Mouse (Mus musculus) CH12.LX (cell line): ENCODE results near the gene Dnal4. TPM values are rescaled to one million over a fixed set of nuclear protein-coding genes. Genes with fewer than 3 reads are reported as not detected.

Experiments
- DNase-seq: peaks from one replicate; pipeline ENCODE4 v3.0.0-alpha.2; 2013; ENCODE audit errors: extremely low read depth
- H3K27ac ChIP-seq: 2 replicates; pipeline ENCODE4 v1.5.1; 2012; ENCODE audit warnings: low read depth, mild to moderate bottlenecking, control low read depth, moderate library complexity; ENCODE audit not compliant: insufficient read depth
- H3K27me3 ChIP-seq: replicated peaks from 2 replicates; pipeline ENCODE3; 2012; ENCODE audit warnings: inconsistent platforms
- H3K36me3 ChIP-seq, 2 experiments: replicated peaks in 1 of 2; 2 replicates each; pipeline versions ENCODE3 to v1.6.1; 2012; ENCODE audit warnings: inconsistent platforms in 1 of 2, low read length in 1 of 2, mild to moderate bottlenecking in 1 of 2, mixed read lengths in 1 of 2, moderate library complexity in 1 of 2; ENCODE audit not compliant: control insufficient read depth in 1 of 2, insufficient read depth in 1 of 2
- H3K4me1 ChIP-seq, 2 experiments: 2 replicates each; pipeline ENCODE4 v1.6.1; 2012; ENCODE audit warnings: inconsistent platforms in 1 of 2, moderate library complexity in 1 of 2; ENCODE audit not compliant: insufficient read depth in 2 of 2, control insufficient read depth in 1 of 2
- H3K4me2 ChIP-seq: 2 replicates; pipeline ENCODE4 v1.6.1; 2012; ENCODE audit warnings: low read depth, mild to moderate bottlenecking, control low read depth; ENCODE audit not compliant: poor library complexity, insufficient read depth, severe bottlenecking
- H3K4me3 ChIP-seq, 3 experiments: fragments of 150-350 bp in 1 of 3; sonication (generic) in 1 of 3; replicated peaks in 1 of 3; 2 replicates each; pipeline versions ENCODE3 to v1.5.1; 2011 to 2012; ENCODE audit warnings: low read depth in 2 of 3, low read length in 2 of 3, mild to moderate bottlenecking in 2 of 3, moderate library complexity in 2 of 3, control low read depth in 1 of 3, improper control_type of control experiment in 1 of 3, inconsistent platforms in 1 of 3, mixed read lengths in 1 of 3; ENCODE audit not compliant: poor library complexity in 1 of 3
- H3K79me2 ChIP-seq: replicated peaks from 2 replicates; pipeline ENCODE4 v1.6.1; 2012; ENCODE audit warnings: mild to moderate bottlenecking, moderate library complexity; ENCODE audit not compliant: control insufficient read depth, poor library complexity, insufficient read depth, severe bottlenecking; ENCODE audit errors: extremely low read depth
- H3K9ac ChIP-seq: 2 replicates; pipeline ENCODE4 v1.6.1; 2012; ENCODE audit warnings: low read depth, mild to moderate bottlenecking, control low read depth, moderate library complexity; ENCODE audit not compliant: insufficient read depth
- H3K9me3 ChIP-seq: replicated peaks from 2 replicates; pipeline ENCODE3; 2012; ENCODE audit warnings: low read length, inconsistent platforms, mixed read lengths
- CHD2 ChIP-seq: IDR thresholded peaks from 2 replicates; pipeline ENCODE4 v1.6.1; 2011; ENCODE audit warnings: low read length, improper control_type of control experiment
- CTCF ChIP-seq, 2 experiments: IDR thresholded peaks in 1 of 2; conservative IDR thresholded peaks in 1 of 2; 2 replicates each; pipeline ENCODE4 v1.5.1; 2011 to 2012; ENCODE audit warnings: low read depth in 2 of 2, low read length in 2 of 2, improper control_type of control experiment in 1 of 2, inconsistent platforms in 1 of 2, mild to moderate bottlenecking in 1 of 2, moderate library complexity in 1 of 2
- E2F4 ChIP-seq: IDR thresholded peaks from 2 replicates; pipeline ENCODE4 v1.6.1; 2011; ENCODE audit warnings: low read depth, low read length, improper control_type of control experiment; ENCODE audit not compliant: insufficient replicate concordance
- ETS1 ChIP-seq: conservative IDR thresholded peaks from 2 replicates; pipeline ENCODE4 v1.6.1; 2012; ENCODE audit warnings: low read depth, mild to moderate bottlenecking, inconsistent platforms, low read length, improper control_type of control experiment, moderate library complexity
- GABPA ChIP-seq: IDR thresholded peaks from 2 replicates; pipeline ENCODE4 v1.6.1; 2012; ENCODE audit warnings: low read depth, low read length, improper control_type of control experiment, inconsistent platforms; ENCODE audit not compliant: insufficient replicate concordance
- IRF4 ChIP-seq: IDR thresholded peaks from 2 replicates; pipeline ENCODE4 v1.6.1; 2014; ENCODE audit warnings: low read depth, mild to moderate bottlenecking, inconsistent platforms, low read length, improper control_type of control experiment
- JUN ChIP-seq: IDR thresholded peaks from 2 replicates; pipeline ENCODE4 v1.6.1; 2011; ENCODE audit warnings: low read depth, mild to moderate bottlenecking, low read length, improper control_type of control experiment, moderate library complexity; ENCODE audit not compliant: insufficient read depth
- JUND ChIP-seq: conservative IDR thresholded peaks from 2 replicates; pipeline ENCODE4 v1.6.1; 2011; ENCODE audit warnings: low read depth, low read length, improper control_type of control experiment
- MAFK ChIP-seq: IDR thresholded peaks from 2 replicates; pipeline ENCODE4 v1.6.1; 2011; ENCODE audit warnings: low read length, improper control_type of control experiment; ENCODE audit not compliant: insufficient replicate concordance
- MAX ChIP-seq: IDR thresholded peaks from 2 replicates; pipeline ENCODE4 v1.6.1; 2011; ENCODE audit warnings: low read length, improper control_type of control experiment
- MYC ChIP-seq: IDR thresholded peaks from 2 replicates; pipeline ENCODE4 v1.6.1; 2011; ENCODE audit warnings: low read depth, mild to moderate bottlenecking, improper control_type of control experiment, low read length
- NELFE ChIP-seq: IDR thresholded peaks from 2 replicates; pipeline ENCODE4 v1.6.1; 2011; ENCODE audit warnings: low read depth, low read length, improper control_type of control experiment
- NRF1 ChIP-seq: IDR thresholded peaks from 2 replicates; pipeline ENCODE4 v1.6.1; 2014; ENCODE audit warnings: low read depth, mild to moderate bottlenecking, inconsistent platforms, low read length, improper control_type of control experiment, moderate library complexity
- RCOR1 ChIP-seq: conservative IDR thresholded peaks from 2 replicates; pipeline ENCODE4 v1.6.1; 2012; ENCODE audit warnings: low read depth, mild to moderate bottlenecking, inconsistent platforms, low read length, improper control_type of control experiment
- SIN3A ChIP-seq: IDR thresholded peaks from 2 replicates; pipeline ENCODE4 v1.6.1; 2012; ENCODE audit warnings: low read length, improper control_type of control experiment, inconsistent platforms
- SMC3 ChIP-seq: IDR thresholded peaks from 2 replicates; pipeline ENCODE4 v1.6.1; 2011; ENCODE audit warnings: low read depth, low read length, improper control_type of control experiment
- TBP ChIP-seq: conservative IDR thresholded peaks from 2 replicates; pipeline ENCODE4 v1.6.1; 2011; ENCODE audit warnings: low read depth, low read length, improper control_type of control experiment
- TCF12 ChIP-seq: IDR thresholded peaks from 2 replicates; pipeline ENCODE4 v1.6.1; 2014; ENCODE audit warnings: low read depth, mild to moderate bottlenecking, inconsistent platforms, low read length, improper control_type of control experiment
- UBTF ChIP-seq: IDR thresholded peaks from 2 replicates; pipeline ENCODE4 v1.6.1; 2012; ENCODE audit warnings: low read depth, mild to moderate bottlenecking, inconsistent platforms, low read length, improper control_type of control experiment, moderate library complexity
- USF1 ChIP-seq: IDR thresholded peaks from 2 replicates; pipeline ENCODE4 v1.6.1; 2014; ENCODE audit warnings: low read depth, mild to moderate bottlenecking, inconsistent platforms, low read length, improper control_type of control experiment
- USF2 ChIP-seq: conservative IDR thresholded peaks from 2 replicates; pipeline ENCODE4 v1.6.1; 2011; ENCODE audit warnings: low read depth, low read length, improper control_type of control experiment
- ZC3H11A ChIP-seq: IDR thresholded peaks from 2 replicates; pipeline ENCODE4 v1.6.1; 2012; ENCODE audit warnings: low read depth, mild to moderate bottlenecking, inconsistent platforms, low read length, improper control_type of control experiment
- ZKSCAN1 ChIP-seq: IDR thresholded peaks from 2 replicates; pipeline ENCODE4 v1.6.1; 2012; ENCODE audit warnings: low read depth, inconsistent platforms, low read length, improper control_type of control experiment, borderline replicate concordance
- ZMIZ1 ChIP-seq: IDR thresholded peaks from 2 replicates; pipeline ENCODE4 v1.6.1; 2012; ENCODE audit warnings: low read depth, mild to moderate bottlenecking, inconsistent platforms, low read length, improper control_type of control experiment
- ZNF384 ChIP-seq: IDR thresholded peaks from 2 replicates; pipeline ENCODE4 v1.6.1; 2012; ENCODE audit warnings: low read depth, low read length, improper control_type of control experiment, inconsistent platforms
- dilution Hi-C: fragments of 300-500 bp; cut with MboI; formaldehyde crosslinking; loops from 2 replicates; pipeline ENCODE4 v1.14.3; 2020; ENCODE audit warnings: low sequenced_read_pairs; ENCODE audit not compliant: extremely low pct_unique_long_range_greater_than_20kb, extremely low pct_ligation_motif_present
- in situ Hi-C: fragments of 300-500 bp; cut with MboI; formaldehyde crosslinking; loops from 3 replicates; pipeline ENCODE4 v1.14.3; 2019; ENCODE audit warnings: low sequenced_read_pairs, low pct_ligation_motif_present, low pct_unique_long_range_greater_than_20kb, mixed read lengths
- polyA plus RNA-seq: library from polyadenylated mRNA; unstranded; fragments of >175 nt; gene quantifications from 2 replicates; pipeline ENCODE4 v1.2.1, GENCODE M21; 2012; ENCODE audit warnings: low read depth; ENCODE audit not compliant: insufficient read length
- total RNA-seq, 2 experiments: library from RNA; depleted of rRNA; stranded (reverse); fragments of 300-350 nt in 1 of 2; fragments of >200 nt in 1 of 2; gene quantifications; 2 replicates each; pipeline ENCODE4 v1.2.3; 2012 to 2014

Dnal4 gene
- total and polyA plus RNA-seq, 3 experiments: 11.7 to 20.9 (median 18.5) TPM

- Histone ChIP-seq H3K36me3 (no peaks in the 10 kb centered on the region), H3K4me1 (peaks cover 0 to 3% of the 10 kb centered on the region in 2 experiments; a peak in 1 of 4 replicates), H3K4me3 (no peak overlapping the region), H3K4me2 (no peak overlapping the region), H3K9ac (no peak overlapping the region), H3K27ac (no peak overlapping the region), H3K79me2 (no peaks in the 10 kb centered on the region), H3K9me3 (no peaks in the 10 kb centered on the region), H3K27me3 (peaks cover 73% of the 10 kb centered on the region)
- in situ Hi-C loops: no loop called here
- TF ChIP-seq MYC (no peak), E2F4 (no peak), CHD2 (no peak), ZC3H11A (no peak), MAFK (no peak), TBP (no peak), TCF12 (no peak), JUN (no peak), USF2 (no peak), SIN3A (no peak), MAX (no peak), IRF4 (no peak), UBTF (no peak), SMC3 (no peak), ETS1 (no peak), NELFE (no peak), NRF1 (no peak), ZNF384 (no peak), CTCF (conservative IDR thresholded peaks at IDR 0.05 in 1 of 2, IDR thresholded peaks at IDR 0.05 in 1 of 2; ENCODE audit: low read depth in 2 of 2, low read length in 2 of 2) (no peak)
- dilution Hi-C loops: no loop called here
- no peak for DNase-seq
These were observed 16.5 kb upstream of the Dnal4 start for GRCm38 (mm10) chr15:79794173-79794572.

GRCm38 (mm10) chr15:79793076-79793475 lies 15.4 kb upstream of the Dnal4 start:
- Histone ChIP-seq H3K27ac (no peak overlapping the region), H3K4me3 (no peak overlapping the region)

More at GRCm38 (mm10) chr15:79793076-79793475, 15.4 kb upstream of the Dnal4 start:
- no peak overlapping the region for H3K9ac ChIP-seq
- H3K4me1 ChIP-seq: peaks cover 0 to 3% of the 10 kb centered on the region in 2 experiments; a peak in 1 of 4 replicates
- TF ChIP-seq ZMIZ1 (no peak), USF1 (no peak), ZKSCAN1 (no peak), ETS1 (no peak), JUND (no peak), GABPA (no peak), RCOR1 (no peak), USF2 (no peak), CTCF (conservative IDR thresholded peaks at IDR 0.05 in 1 of 2, IDR thresholded peaks at IDR 0.05 in 1 of 2; ENCODE audit: low read depth in 2 of 2, low read length in 2 of 2) (no peak), TBP (no peak)
- H3K27me3 ChIP-seq: peaks cover 72% of the 10 kb centered on the region
- no peak for DNase-seq
- H3K9me3 ChIP-seq: no peaks in the 10 kb centered on the region
- H3K79me2 ChIP-seq: no peaks in the 10 kb centered on the region
- H3K4me2 ChIP-seq: no peak overlapping the region
- dilution Hi-C loops (no loop called here), in situ Hi-C loops (no loop called here)
- H3K36me3 ChIP-seq: no peaks in the 10 kb centered on the region
